Mouse (Mus musculus): ENCODE results near the gene Syn3. TPM values are rescaled to one million over a fixed set of nuclear protein-coding genes. Genes with fewer than 3 reads are reported as not detected.

Gene Syn3
- polyA plus RNA-seq, 1 experiment from 2014 or later: 29.9 TPM

DNA sequence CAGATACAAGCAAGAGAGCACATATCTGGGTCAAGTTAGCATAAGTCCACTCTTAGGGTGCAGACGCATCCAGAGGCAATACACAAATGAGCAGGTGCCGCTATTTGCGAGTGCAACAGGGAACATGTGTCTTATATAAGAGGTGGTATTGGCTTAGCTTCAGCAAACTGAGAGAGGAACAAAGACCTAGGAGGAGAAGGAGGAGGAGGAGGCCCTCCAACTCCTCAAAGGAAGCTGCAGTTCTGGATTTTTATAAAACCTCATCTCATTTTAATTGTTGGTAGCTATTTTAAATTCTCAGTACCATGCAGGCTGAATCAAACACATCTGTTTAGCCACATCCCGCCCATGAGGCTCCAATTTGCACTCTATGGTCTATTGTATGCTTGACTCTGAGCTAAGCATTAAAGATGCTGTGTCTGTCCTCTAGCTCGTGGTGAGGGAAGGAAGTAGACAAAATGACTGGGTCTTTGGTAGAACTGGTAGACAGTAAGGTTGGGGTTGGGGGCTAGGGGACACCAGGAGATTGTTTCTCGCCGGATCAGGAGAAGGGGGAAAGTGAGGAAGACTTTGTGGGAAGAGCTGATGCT lies 219.0 kb downstream of the Syn3 start:
- Histone ChIP-seq H3K4me1 (ENCODE audit: control insufficient read depth, insufficient read depth, low read depth, low read length) (no peaks in the 10 kb centered on the region), H3K9me3 (ENCODE audit: control insufficient read depth, low read length) (no peaks in the 10 kb centered on the region), H3K36me3 (ENCODE audit: control insufficient read depth, insufficient read depth, low read length) (no peaks in the 10 kb centered on the region), H3K4me2 (ENCODE audit: low read length) (no peak overlapping the region), H3K9ac (ENCODE audit: low read depth, low read length) (no peak overlapping the region), H3K27me3 (replicated peaks; ENCODE audit: control insufficient read depth, insufficient read depth, low read length) (no peaks in the 10 kb centered on the region), H3K4me3 (ENCODE audit: low read length) (no peak overlapping the region), H3K27ac (ENCODE audit: low read depth, low read length) (no peak overlapping the region)
- WGBS: 88% methylated on average over 7 of the region's 7 CpGs
- ATAC-seq: no peak

DNA sequence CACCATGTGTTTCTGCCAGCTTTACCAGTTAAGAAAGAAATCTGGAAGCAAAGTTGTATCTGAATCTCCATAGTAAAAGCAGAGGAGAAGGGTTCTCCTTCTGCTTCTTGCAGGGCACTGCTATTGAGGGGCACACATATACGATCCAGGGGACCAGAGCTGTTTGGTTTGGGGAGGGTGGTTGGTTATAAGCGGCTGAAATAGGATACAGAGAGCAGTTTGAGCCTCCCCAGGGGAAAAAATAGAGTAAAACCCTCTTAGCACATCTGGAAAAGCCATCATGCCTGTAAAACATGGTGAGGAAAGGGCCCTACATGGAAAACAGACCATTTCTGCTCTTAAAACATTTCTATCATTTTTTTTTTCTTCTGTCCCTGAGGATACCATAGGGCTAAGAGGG lies 220.2 kb downstream of the Syn3 start:
- no peaks in the 10 kb centered on the region for H3K4me1 ChIP-seq (ENCODE audit: control insufficient read depth, insufficient read depth, low read depth, low read length)
- H3K36me3 ChIP-seq (ENCODE audit: control insufficient read depth, insufficient read depth, low read length): no peaks in the 10 kb centered on the region
- H3K4me2 ChIP-seq (ENCODE audit: low read length): no peak overlapping the region
- no peak overlapping the region for H3K27ac ChIP-seq (ENCODE audit: low read depth, low read length)
- H3K9ac ChIP-seq (ENCODE audit: low read depth, low read length): no peak overlapping the region
- H3K27me3 ChIP-seq (replicated peaks; ENCODE audit: control insufficient read depth, insufficient read depth, low read length): no peaks in the 10 kb centered on the region
- ATAC-seq: no peak
- H3K9me3 ChIP-seq (ENCODE audit: control insufficient read depth, low read length): no peaks in the 10 kb centered on the region
- no peak overlapping the region for H3K4me3 ChIP-seq (ENCODE audit: low read length)
- WGBS: 74% methylated on average over 2 of the region's 2 CpGs

DNA sequence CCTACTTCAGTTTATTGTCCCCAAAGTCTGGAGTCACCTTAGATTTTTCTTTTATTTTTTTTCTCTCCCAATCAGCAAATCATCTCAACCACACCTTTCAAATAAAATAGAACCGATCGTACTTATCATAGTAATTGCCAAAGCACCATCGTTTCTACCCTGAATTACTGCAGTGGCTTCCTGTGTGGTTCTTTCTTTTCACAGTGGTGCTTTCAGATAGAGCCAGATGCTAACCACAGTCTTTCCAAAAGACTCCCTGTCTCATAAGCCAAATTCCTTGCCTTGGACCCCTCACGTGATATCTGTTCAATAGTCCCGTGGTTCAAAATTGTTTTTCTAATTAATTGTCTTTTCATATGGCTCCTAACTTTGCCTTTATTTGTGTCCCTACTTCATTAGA lies 221.4 kb downstream of the Syn3 start:
- no peaks in the 10 kb centered on the region for H3K27me3 ChIP-seq (replicated peaks; ENCODE audit: control insufficient read depth, insufficient read depth, low read length)
- WGBS: 88% methylated on average over 5 of the region's 5 CpGs
- H3K4me3 ChIP-seq (ENCODE audit: low read length): no peak overlapping the region
- no peak overlapping the region for H3K4me2 ChIP-seq (ENCODE audit: low read length)
- no peak overlapping the region for H3K9ac ChIP-seq (ENCODE audit: low read depth, low read length)
- H3K27ac ChIP-seq (ENCODE audit: low read depth, low read length): no peak overlapping the region
- no peaks in the 10 kb centered on the region for H3K36me3 ChIP-seq (ENCODE audit: control insufficient read depth, insufficient read depth, low read length)
- no peak for ATAC-seq
- no peaks in the 10 kb centered on the region for H3K4me1 ChIP-seq (ENCODE audit: control insufficient read depth, insufficient read depth, low read depth, low read length)
- no peaks in the 10 kb centered on the region for H3K9me3 ChIP-seq (ENCODE audit: control insufficient read depth, low read length)

GRCm38 (mm10) chr10:86275585-86275984 lies 223.1 kb downstream of the Syn3 start:
- Histone ChIP-seq H3K4me2 (ENCODE audit: low read length) (no peak overlapping the region), H3K4me3 (ENCODE audit: low read length) (no peak overlapping the region), H3K27me3 (replicated peaks; ENCODE audit: control insufficient read depth, insufficient read depth, low read length) (no peaks in the 10 kb centered on the region), H3K27ac (ENCODE audit: low read depth, low read length) (no peak overlapping the region), H3K36me3 (ENCODE audit: control insufficient read depth, insufficient read depth, low read length) (no peaks in the 10 kb centered on the region), H3K9me3 (ENCODE audit: control insufficient read depth, low read length) (no peaks in the 10 kb centered on the region), H3K9ac (ENCODE audit: low read depth, low read length) (no peak overlapping the region), H3K4me1 (ENCODE audit: control insufficient read depth, insufficient read depth, low read depth, low read length) (no peaks in the 10 kb centered on the region)
- no peak for ATAC-seq
- 83% methylated on average over 5 of the region's 5 CpGs for whole genome bisulfite sequencing

DNA sequence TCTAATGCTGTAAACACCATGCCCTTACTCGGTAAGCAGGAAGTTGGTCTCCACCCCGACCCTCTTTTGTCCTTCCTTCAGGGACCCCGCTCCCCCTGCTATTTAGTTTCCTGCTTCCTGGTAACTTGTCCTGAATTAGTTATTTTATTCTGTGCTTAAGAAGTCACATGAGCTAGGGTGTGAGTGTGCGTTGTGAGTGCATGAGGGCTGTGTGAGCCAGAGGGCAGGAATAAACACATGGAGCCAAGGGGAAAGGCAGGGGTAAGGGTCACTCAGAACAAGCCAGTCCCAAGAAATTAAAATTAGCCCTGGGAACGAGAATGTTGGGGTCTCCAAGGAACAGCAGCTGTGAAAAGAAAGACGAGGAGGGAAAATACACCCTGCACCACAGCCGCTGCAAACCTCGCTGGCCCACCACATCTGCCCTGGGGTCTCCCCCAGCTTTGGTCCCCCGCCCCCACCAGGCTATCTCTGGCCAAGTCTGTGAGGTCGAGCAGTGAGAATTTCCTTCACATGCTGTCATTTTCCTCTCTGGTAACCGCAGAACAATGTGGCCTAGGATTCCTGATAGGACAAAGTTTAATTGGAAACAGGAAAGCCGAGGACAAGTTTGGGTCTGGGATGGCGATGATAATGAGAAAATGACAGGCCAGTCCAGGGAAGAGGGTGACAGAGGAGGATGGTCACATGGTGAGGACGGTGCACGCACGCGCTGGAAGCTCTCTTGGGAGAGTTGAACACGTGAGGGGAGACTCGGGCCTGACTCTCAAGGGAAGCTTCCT lies 225.1 kb downstream of the Syn3 start:
- Histone ChIP-seq H3K4me3 (ENCODE audit: low read length) (no peak overlapping the region), H3K9ac (ENCODE audit: low read depth, low read length) (no peak overlapping the region), H3K9me3 (ENCODE audit: control insufficient read depth, low read length) (no peaks in the 10 kb centered on the region), H3K27ac (ENCODE audit: low read depth, low read length) (no peak overlapping the region), H3K4me1 (ENCODE audit: control insufficient read depth, insufficient read depth, low read depth, low read length) (no peaks in the 10 kb centered on the region), H3K4me2 (ENCODE audit: low read length) (no peak overlapping the region), H3K36me3 (ENCODE audit: control insufficient read depth, insufficient read depth, low read length) (no peaks in the 10 kb centered on the region), H3K27me3 (replicated peaks; ENCODE audit: control insufficient read depth, insufficient read depth, low read length) (no peaks in the 10 kb centered on the region)
- no peak for ATAC-seq
- WGBS: 74% methylated on average over 19 of the region's 19 CpGs

GRCm38 (mm10) chr10:86272826-86273225 lies 225.9 kb downstream of the Syn3 start:
- Histone ChIP-seq H3K4me2 (ENCODE audit: low read length) (no peak overlapping the region), H3K9ac (ENCODE audit: low read depth, low read length) (no peak overlapping the region), H3K4me1 (ENCODE audit: control insufficient read depth, insufficient read depth, low read depth, low read length) (no peaks in the 10 kb centered on the region), H3K4me3 (ENCODE audit: low read length) (no peak overlapping the region), H3K9me3 (ENCODE audit: control insufficient read depth, low read length) (no peaks in the 10 kb centered on the region), H3K27me3 (replicated peaks; ENCODE audit: control insufficient read depth, insufficient read depth, low read length) (no peaks in the 10 kb centered on the region), H3K36me3 (ENCODE audit: control insufficient read depth, insufficient read depth, low read length) (no peaks in the 10 kb centered on the region), H3K27ac (ENCODE audit: low read depth, low read length) (no peak overlapping the region)
- no peak for ATAC-seq
- 85% methylated on average over 3 of the region's 3 CpGs for WGBS

GRCm38 (mm10) chr10:86270254-86270653 lies 228.4 kb downstream of the Syn3 start:
- Histone ChIP-seq H3K4me2 (ENCODE audit: low read length) (no peak overlapping the region), H3K9ac (ENCODE audit: low read depth, low read length) (no peak overlapping the region)
- ATAC-seq: no peak

GRCm38 (mm10) chr10:86264618-86265017 lies 234.1 kb downstream of the Syn3 start:
- 85% methylated on average over 9 of the region's 9 CpGs for WGBS
- Histone ChIP-seq H3K9ac (ENCODE audit: low read depth, low read length) (no peak overlapping the region), H3K9me3 (ENCODE audit: control insufficient read depth, low read length) (peaks cover 4% of the 10 kb centered on the region; the same call in 1 of the 2 replicates), H3K27ac (ENCODE audit: low read depth, low read length) (no peak overlapping the region), H3K4me3 (ENCODE audit: low read length) (no peak overlapping the region), H3K36me3 (ENCODE audit: control insufficient read depth, insufficient read depth, low read length) (no peaks in the 10 kb centered on the region), H3K4me2 (ENCODE audit: low read length) (no peak overlapping the region), H3K27me3 (replicated peaks; ENCODE audit: control insufficient read depth, insufficient read depth, low read length) (no peaks in the 10 kb centered on the region), H3K4me1 (ENCODE audit: control insufficient read depth, insufficient read depth, low read depth, low read length) (no peaks in the 10 kb centered on the region)
- ATAC-seq: no peak

More at GRCm38 (mm10) chr10:86270254-86270653, 228.4 kb downstream of the Syn3 start:
- Histone ChIP-seq H3K27ac (ENCODE audit: low read depth, low read length) (no peak overlapping the region), H3K4me1 (ENCODE audit: control insufficient read depth, insufficient read depth, low read depth, low read length) (no peaks in the 10 kb centered on the region), H3K27me3 (replicated peaks; ENCODE audit: control insufficient read depth, insufficient read depth, low read length) (no peaks in the 10 kb centered on the region), H3K9me3 (ENCODE audit: control insufficient read depth, low read length) (no peaks in the 10 kb centered on the region), H3K4me3 (ENCODE audit: low read length) (no peak overlapping the region), H3K36me3 (ENCODE audit: control insufficient read depth, insufficient read depth, low read length) (no peaks in the 10 kb centered on the region)
- WGBS: 71% methylated on average over 3 of the region's 3 CpGs

DNA sequence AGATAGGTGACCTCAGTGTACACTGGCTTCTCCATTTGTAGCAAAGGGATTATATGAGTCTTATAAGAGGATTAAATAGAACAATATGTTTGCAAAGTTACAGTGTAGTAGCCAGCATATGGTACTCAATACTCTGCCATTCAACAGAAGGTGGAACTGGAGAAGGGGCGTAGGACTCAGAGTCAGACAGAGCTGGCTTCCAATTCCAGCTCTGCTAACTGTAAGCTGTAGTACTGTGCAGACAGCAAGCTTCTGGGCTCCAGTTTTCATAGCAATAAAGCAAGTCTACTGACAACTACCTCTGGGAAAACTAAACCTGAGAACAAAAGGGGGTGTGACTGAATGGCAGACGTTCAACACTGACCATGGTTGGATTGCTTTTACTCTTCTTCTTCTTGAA lies 237.0 kb downstream of the Syn3 start:
- 81% methylated on average over 2 of the region's 2 CpGs for WGBS
- ATAC-seq: no peak

More for the DNA sequence above, 237.0 kb downstream of the Syn3 start:
- no peaks in the 10 kb centered on the region for H3K36me3 ChIP-seq (ENCODE audit: control insufficient read depth, insufficient read depth, low read length)
- H3K4me3 ChIP-seq (ENCODE audit: low read length): no peak overlapping the region
- no peak overlapping the region for H3K9ac ChIP-seq (ENCODE audit: low read depth, low read length)
- H3K4me2 ChIP-seq (ENCODE audit: low read length): no peak overlapping the region
- H3K27me3 ChIP-seq (replicated peaks; ENCODE audit: control insufficient read depth, insufficient read depth, low read length): no peaks in the 10 kb centered on the region
- H3K4me1 ChIP-seq (ENCODE audit: control insufficient read depth, insufficient read depth, low read depth, low read length): no peaks in the 10 kb centered on the region
- peaks cover 4% of the 10 kb centered on the region; the same call in 1 of the 2 replicates for H3K9me3 ChIP-seq (ENCODE audit: control insufficient read depth, low read length)
- H3K27ac ChIP-seq (ENCODE audit: low read depth, low read length): no peak overlapping the region

Measured in hindbrain, embryonic 16.5 days (tissue).